29 mouse cellular contexts compared by ENCODE assay signal in the genomic region with DNA sequence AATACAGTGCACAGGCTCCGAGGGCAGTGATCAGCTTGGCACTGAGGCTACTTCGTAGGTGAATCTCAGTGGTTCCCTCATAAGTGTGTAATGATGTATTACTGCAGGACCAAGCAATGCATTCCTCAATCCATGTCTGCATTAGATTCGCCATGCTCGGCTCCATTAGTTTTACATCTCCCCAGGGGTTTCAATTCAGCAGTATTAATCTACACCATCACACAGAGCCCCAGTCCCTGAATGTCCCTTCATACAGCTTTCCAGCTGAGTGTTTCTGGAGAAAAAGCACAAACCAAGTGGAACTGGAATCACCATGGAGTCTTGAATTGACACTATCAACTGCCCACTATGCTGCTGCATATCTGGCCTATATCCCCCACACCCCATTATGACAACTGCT.
DNase-seq lines count a peak whose midpoint lies in the region; ATAC-seq and TF ChIP-seq lines count a peak whose summit lies in the region.
"Had no signal": no experiment of that assay in that cellular context is flagged by ENCODE, and none has a peak within 500 bp of the region (broad histone marks: within the 10 kb centered on the region; RNA-seq: fewer than 3 reads in every experiment).

No protein-coding gene starts in this region.

- no peak for DNase-seq in hindbrain, embryonic 11.5 days (ENCODE audit: low spot score)
- DNase-seq in intestine, embryonic 14.5 days (ENCODE audit: low spot score) = peak; percentile 32
- DNase-seq in MN1 (ENCODE audit: low spot score) = peak; percentile 39
- DNase-seq in urinary bladder, postnatal 14 days (ENCODE audit: low spot score) = no peak
- DNase-seq: adrenal gland, adult 2 months; adrenal gland, postnatal 14 days; B cell, adult 2 months; cerebellum, adult 11 months; cerebellum, adult 2 months; cerebellum, adult 9-11 months; cerebellum, postnatal 25 days; forebrain, postnatal 0 days; gastrocnemius, adult 2 months; gastrocnemius, postnatal 14 days; heart, adult 18-20 months; heart, postnatal 14 days; heart, postnatal 4 days; kidney, adult 11 months had no signal

- H3K27ac ChIP-seq in hindbrain, embryonic 12.5 days = no peak overlapping the region
- no peak overlapping the region for H3K27ac ChIP-seq in hindbrain, embryonic 11.5 days (ENCODE audit: low read depth, low read length)
- H3K27ac ChIP-seq in intestine, embryonic 14.5 days (ENCODE audit: low read depth) = no peak overlapping the region
- no peak overlapping the region for H3K27ac ChIP-seq in intestine, postnatal 0 days (ENCODE audit: low read depth, low read length)
- H3K27ac ChIP-seq: embryonic facial prominence, embryonic 12.5 days; embryonic facial prominence, embryonic 15.5 days; gastrocnemius, adult 2 months; heart, embryonic 15.5 days had no signal

- TF ChIP-seq CTCF in intestine, postnatal 0 days (IDR thresholded peaks at IDR 0.05; ENCODE audit: low read depth) = no peak

- no peaks in the 10 kb centered on the region for H3K36me3 ChIP-seq in hindbrain, embryonic 12.5 days
- no peaks in the 10 kb centered on the region for H3K36me3 ChIP-seq in hindbrain, embryonic 11.5 days (ENCODE audit: control insufficient read depth, insufficient read depth, low read length)
- H3K36me3 ChIP-seq in intestine, embryonic 14.5 days (ENCODE audit: control insufficient read depth, insufficient read depth, low read length) = no peaks in the 10 kb centered on the region
- no peaks in the 10 kb centered on the region; the same call in 1 of the 2 replicates for H3K36me3 ChIP-seq in intestine, postnatal 0 days (ENCODE audit: control insufficient read depth, insufficient read depth)
- H3K36me3 ChIP-seq: embryonic facial prominence, embryonic 12.5 days; heart, embryonic 15.5 days had no signal

- no peak overlapping the region for H3K4me3 ChIP-seq in hindbrain, embryonic 12.5 days
- H3K4me3 ChIP-seq in hindbrain, embryonic 11.5 days (ENCODE audit: low read depth, low read length) = no peak overlapping the region
- H3K4me3 ChIP-seq in intestine, embryonic 14.5 days (ENCODE audit: low read depth, low read length) = no peak overlapping the region
- no peak overlapping the region for H3K4me3 ChIP-seq in intestine, postnatal 0 days (ENCODE audit: low read depth, low read length)
- H3K4me3 ChIP-seq: embryonic facial prominence, embryonic 12.5 days; embryonic facial prominence, embryonic 15.5 days; gastrocnemius, adult 2 months; heart, embryonic 12.5 days; heart, embryonic 15.5 days had no signal

- no peak overlapping the region for H3K9ac ChIP-seq in hindbrain, embryonic 12.5 days
- H3K9ac ChIP-seq in hindbrain, embryonic 11.5 days (ENCODE audit: low read depth, low read length) = no peak overlapping the region
- H3K9ac ChIP-seq in intestine, embryonic 14.5 days (ENCODE audit: low read length) = no peak overlapping the region
- H3K9ac ChIP-seq in intestine, postnatal 0 days (ENCODE audit: low read depth, low read length) = no peak overlapping the region
- H3K9ac ChIP-seq: embryonic facial prominence, embryonic 12.5 days; embryonic facial prominence, embryonic 15.5 days; forebrain, postnatal 0 days; heart, embryonic 12.5 days; heart, embryonic 15.5 days had no signal

- no peak overlapping the region for H3K4me2 ChIP-seq in hindbrain, embryonic 12.5 days (replicated peaks)
- no peak overlapping the region for H3K4me2 ChIP-seq in hindbrain, embryonic 11.5 days (replicated peaks; ENCODE audit: low read depth, low read length)
- no peak overlapping the region for H3K4me2 ChIP-seq in intestine, embryonic 14.5 days (ENCODE audit: low read length)
- no peak overlapping the region for H3K4me2 ChIP-seq in intestine, postnatal 0 days (replicated peaks; ENCODE audit: low read depth)
- H3K4me2 ChIP-seq: embryonic facial prominence, embryonic 12.5 days; embryonic facial prominence, embryonic 15.5 days; heart, embryonic 12.5 days; heart, embryonic 15.5 days had no signal

- 59% methylated on average over 4 of the region's 4 CpGs for WGBS in hindbrain, embryonic 12.5 days
- WGBS in hindbrain, embryonic 11.5 days = 78% methylated on average over 4 of the region's 4 CpGs
- WGBS in intestine, embryonic 14.5 days = 89% methylated on average over 4 of the region's 4 CpGs
- 95% methylated on average over 4 of the region's 4 CpGs for WGBS in intestine, postnatal 0 days

- peaks cover 2% of the 10 kb centered on the region; the same call in 1 of the 2 replicates for H3K4me1 ChIP-seq in hindbrain, embryonic 12.5 days
- no peaks in the 10 kb centered on the region for H3K4me1 ChIP-seq in hindbrain, embryonic 11.5 days (replicated peaks; ENCODE audit: control insufficient read depth, insufficient read depth, low read length)
- no peaks in the 10 kb centered on the region; the same call in 1 of the 2 replicates for H3K4me1 ChIP-seq in intestine, embryonic 14.5 days (replicated peaks; ENCODE audit: control insufficient read depth, insufficient read depth, low read length)
- H3K4me1 ChIP-seq in intestine, postnatal 0 days (replicated peaks; ENCODE audit: control insufficient read depth, insufficient read depth, low read length) = no peaks in the 10 kb centered on the region
- H3K4me1 ChIP-seq: embryonic facial prominence, embryonic 12.5 days; embryonic facial prominence, embryonic 15.5 days had no signal

- H3K27me3 ChIP-seq in hindbrain, embryonic 12.5 days = no peaks in the 10 kb centered on the region
- no peaks in the 10 kb centered on the region for H3K27me3 ChIP-seq in hindbrain, embryonic 11.5 days (ENCODE audit: control insufficient read depth, insufficient read depth, low read length)
- no peaks in the 10 kb centered on the region for H3K27me3 ChIP-seq in intestine, embryonic 14.5 days (replicated peaks; ENCODE audit: control insufficient read depth, insufficient read depth, low read length)
- H3K27me3 ChIP-seq in intestine, postnatal 0 days (replicated peaks; ENCODE audit: control insufficient read depth, insufficient read depth, low read length) = no peaks in the 10 kb centered on the region
- H3K27me3 ChIP-seq: CH12.LX; embryonic facial prominence, embryonic 12.5 days; embryonic facial prominence, embryonic 15.5 days; heart, embryonic 12.5 days; heart, embryonic 15.5 days had no signal

- H3K9me3 ChIP-seq in hindbrain, embryonic 12.5 days (replicated peaks) = no peaks in the 10 kb centered on the region
- H3K9me3 ChIP-seq in hindbrain, embryonic 11.5 days (ENCODE audit: control insufficient read depth, low read length) = no peaks in the 10 kb centered on the region
- H3K9me3 ChIP-seq in intestine, embryonic 14.5 days (ENCODE audit: control insufficient read depth, low read length) = no peaks in the 10 kb centered on the region
- H3K9me3 ChIP-seq in intestine, postnatal 0 days (ENCODE audit: control insufficient read depth) = no peaks in the 10 kb centered on the region
- H3K9me3 ChIP-seq: embryonic facial prominence, embryonic 12.5 days; embryonic facial prominence, embryonic 15.5 days; G1E; heart, embryonic 12.5 days; heart, embryonic 15.5 days had no signal

- peak; percentile 52; the same call in 1 of the 2 replicates for ATAC-seq in hindbrain, embryonic 12.5 days (ENCODE audit: low FRiP score)
- no peak; the same call in 1 of the 2 replicates for ATAC-seq in hindbrain, embryonic 11.5 days (ENCODE audit: low FRiP score)
- ATAC-seq in intestine, embryonic 14.5 days (replicated peaks; ENCODE audit: low FRiP score, low TSS enrichment, low read depth) = no peak
- ATAC-seq in intestine, postnatal 0 days = no peak
- ATAC-seq: forebrain, embryonic 14.5 days; forebrain, postnatal 0 days; hindbrain, embryonic 16.5 days; inflammation-experienced regulatory T-cells, adult 6 months had no signal

Comparison
In these comparisons a context has a peak if more than half of its experiments do, and no peak if none do; other contexts are left out.
1. DNase-seq: peak in intestine, embryonic 14.5 days (single experiment) and MN1 (single experiment); none in hindbrain, embryonic 11.5 days (single experiment) and urinary bladder, postnatal 14 days (single experiment).